Mouse (Mus musculus) MEL (cell line): Measurements from ENCODE around the gene Cblb. TPM values are rescaled to one million over a fixed set of nuclear protein-coding genes. Genes with fewer than 3 reads are reported as not detected.

Experiments
- DNase-seq: peaks from one replicate; pipeline ENCODE4 v3.0.0; 2011; ENCODE audit warnings: low read depth, low spot score
- H3K27ac ChIP-seq: 2 replicates; pipeline ENCODE4 v1.5.1; 2012; ENCODE audit warnings: low read depth, mild to moderate bottlenecking, control low read depth, low read length, moderate library complexity; ENCODE audit not compliant: control insufficient read depth
- H3K27me3 ChIP-seq, 2 experiments: fragments of 150-350 bp in 1 of 2; sonication (generic) in 1 of 2; 2 replicates each; pipeline ENCODE4 v1.6.1; 2012; ENCODE audit warnings: low read length in 2 of 2, mild to moderate bottlenecking in 2 of 2, improper control_type of control experiment in 1 of 2, moderate library complexity in 1 of 2; ENCODE audit not compliant: insufficient read depth in 2 of 2, control insufficient read depth in 1 of 2
- H3K36me3 ChIP-seq, 2 experiments: 2 replicates each; pipeline ENCODE4 v1.6.1; 2012 to 2014; ENCODE audit warnings: low read length in 2 of 2, improper control_type of control experiment in 1 of 2, inconsistent platforms in 1 of 2, mild to moderate bottlenecking in 1 of 2; ENCODE audit not compliant: insufficient read depth in 2 of 2, control insufficient read depth in 1 of 2
- H3K4me1 ChIP-seq, 2 experiments: fragments of 150-350 bp in 1 of 2; sonication (generic) in 1 of 2; 2 replicates each; pipeline ENCODE4 v1.6.1; 2012; ENCODE audit warnings: low read length in 2 of 2, improper control_type of control experiment in 1 of 2, mild to moderate bottlenecking in 1 of 2; ENCODE audit not compliant: insufficient read depth in 2 of 2, control insufficient read depth in 1 of 2
- H3K4me3 ChIP-seq, 2 experiments: fragments of 150-350 bp in 1 of 2; sonication (generic) in 1 of 2; 2 replicates each; pipeline ENCODE4 v1.5.1; 2012; ENCODE audit warnings: low read depth in 2 of 2, low read length in 2 of 2, mild to moderate bottlenecking in 2 of 2, moderate library complexity in 2 of 2, control low read depth in 1 of 2, improper control_type of control experiment in 1 of 2; ENCODE audit not compliant: control insufficient read depth in 1 of 2, insufficient read depth in 1 of 2
- H3K79me2 ChIP-seq: 2 replicates; pipeline ENCODE4 v1.6.1; 2012; ENCODE audit warnings: mild to moderate bottlenecking, low read length, moderate library complexity; ENCODE audit not compliant: control insufficient read depth, poor library complexity, insufficient read depth
- H3K9ac ChIP-seq: 2 replicates; pipeline ENCODE4 v1.6.1; 2012; ENCODE audit warnings: low read depth, mild to moderate bottlenecking, control low read depth, low read length, moderate library complexity; ENCODE audit not compliant: control insufficient read depth, poor library complexity, severe bottlenecking
- H3K9me3 ChIP-seq: fragments of 150-350 bp; sonication (generic); replicated peaks from 2 replicates; pipeline ENCODE4 v1.6.1; 2012; ENCODE audit warnings: mild to moderate bottlenecking, low read length, improper control_type of control experiment, moderate library complexity; ENCODE audit not compliant: insufficient read depth
- BHLHE40 ChIP-seq: IDR thresholded peaks from 2 replicates; pipeline ENCODE4 v1.6.1; 2012; ENCODE audit warnings: low read depth, mild to moderate bottlenecking, inconsistent platforms, low read length, improper control_type of control experiment, borderline replicate concordance
- CHD2 ChIP-seq: IDR thresholded peaks from 2 replicates; pipeline ENCODE4 v1.6.1; 2011; ENCODE audit warnings: low read length, improper control_type of control experiment
- ELF1 ChIP-seq: IDR thresholded peaks from 2 replicates; pipeline ENCODE4 v1.6.1; 2014; ENCODE audit warnings: low read depth, mild to moderate bottlenecking, inconsistent platforms, low read length, improper control_type of control experiment, moderate library complexity
- EP300 ChIP-seq, 2 experiments: IDR thresholded peaks; 2 replicates each; pipeline ENCODE4 v1.6.1; 2011; ENCODE audit warnings: improper control_type of control experiment in 2 of 2, low read length in 2 of 2, low read depth in 1 of 2, mild to moderate bottlenecking in 1 of 2
- GATA1 ChIP-seq: IDR thresholded peaks from 2 replicates; pipeline ENCODE4 v1.6.1; 2011; ENCODE audit warnings: low read depth, low read length, improper control_type of control experiment
- JUND ChIP-seq: IDR thresholded peaks from 2 replicates; pipeline ENCODE4 v1.6.1; 2011; ENCODE audit warnings: low read depth, mild to moderate bottlenecking, improper control_type of control experiment, low read length
- KAT2A ChIP-seq: conservative IDR thresholded peaks from 2 replicates; pipeline ENCODE4 v1.6.1; 2012; ENCODE audit warnings: low read depth, low read length, improper control_type of control experiment, inconsistent platforms
- MAFK ChIP-seq: IDR thresholded peaks from 2 replicates; pipeline ENCODE4 v1.6.1; 2011; ENCODE audit warnings: low read depth, mild to moderate bottlenecking, low read length, improper control_type of control experiment, borderline replicate concordance
- MAX ChIP-seq: IDR thresholded peaks from 2 replicates; pipeline ENCODE4 v1.6.1; 2011; ENCODE audit warnings: low read length, improper control_type of control experiment
- MAZ ChIP-seq: IDR thresholded peaks from 2 replicates; pipeline ENCODE4 v1.6.1; 2012; ENCODE audit warnings: low read depth, mild to moderate bottlenecking, inconsistent platforms, low read length, improper control_type of control experiment
- MXI1 ChIP-seq: IDR thresholded peaks from 2 replicates; pipeline ENCODE4 v1.6.1; 2011; ENCODE audit warnings: mild to moderate bottlenecking, low read depth, low read length, improper control_type of control experiment
- MYB ChIP-seq: IDR thresholded peaks from 2 replicates; pipeline ENCODE4 v1.6.1; 2011; ENCODE audit warnings: mild to moderate bottlenecking, low read depth, low read length, improper control_type of control experiment
- MYC ChIP-seq: IDR thresholded peaks from 2 replicates; pipeline ENCODE4 v1.6.1; 2011; ENCODE audit warnings: low read depth, mild to moderate bottlenecking, low read length, improper control_type of control experiment, moderate library complexity
- POLR2A ChIP-seq, 2 experiments: IDR thresholded peaks; 2 replicates each; pipeline ENCODE4 v1.6.1; 2011 to 2012; ENCODE audit warnings: low read length in 2 of 2, mild to moderate bottlenecking in 2 of 2, control low read depth in 1 of 2, improper control_type of control experiment in 1 of 2, low read depth in 1 of 2, moderate library complexity in 1 of 2; ENCODE audit not compliant: control insufficient read depth in 1 of 2, insufficient read depth in 1 of 2, poor library complexity in 1 of 2
- POLR2AphosphoS2 ChIP-seq: IDR thresholded peaks from 2 replicates; pipeline ENCODE4 v1.6.1; 2011; ENCODE audit warnings: low read length, improper control_type of control experiment
- RCOR1 ChIP-seq: IDR thresholded peaks from 2 replicates; pipeline ENCODE4 v1.6.1; 2012; ENCODE audit warnings: low read depth, mild to moderate bottlenecking, inconsistent platforms, low read length, improper control_type of control experiment
- SIN3A ChIP-seq: IDR thresholded peaks from 2 replicates; pipeline ENCODE4 v1.6.1; 2012; ENCODE audit warnings: low read length, improper control_type of control experiment, inconsistent platforms
- SMC3 ChIP-seq: IDR thresholded peaks from 2 replicates; pipeline ENCODE4 v1.6.1; 2011; ENCODE audit warnings: low read depth, low read length, improper control_type of control experiment
- TCF12 ChIP-seq: IDR thresholded peaks from 2 replicates; pipeline ENCODE4 v1.6.1; 2014; ENCODE audit warnings: low read depth, mild to moderate bottlenecking, inconsistent platforms, low read length, improper control_type of control experiment, moderate library complexity
- UBTF ChIP-seq: IDR thresholded peaks from 2 replicates; pipeline ENCODE4 v1.6.1; 2012; ENCODE audit warnings: low read depth, mild to moderate bottlenecking, inconsistent platforms, low read length, improper control_type of control experiment, moderate library complexity, borderline replicate concordance; ENCODE audit not compliant: insufficient read depth
- USF1 ChIP-seq: IDR thresholded peaks from 2 replicates; pipeline ENCODE4 v1.6.1; 2014; ENCODE audit warnings: low read depth, mild to moderate bottlenecking, inconsistent platforms, low read length, improper control_type of control experiment, moderate library complexity
- USF2 ChIP-seq, 2 experiments: IDR thresholded peaks; 2 replicates each; pipeline ENCODE4 v1.6.1; 2011 to 2012; ENCODE audit warnings: improper control_type of control experiment in 2 of 2, low read length in 2 of 2, borderline replicate concordance in 1 of 2, inconsistent platforms in 1 of 2, low read depth in 1 of 2, mild to moderate bottlenecking in 1 of 2; ENCODE audit not compliant: insufficient read depth in 1 of 2
- ZC3H11A ChIP-seq: IDR thresholded peaks from 2 replicates; pipeline ENCODE4 v1.6.1; 2012; ENCODE audit warnings: low read depth, mild to moderate bottlenecking, inconsistent platforms, low read length, improper control_type of control experiment
- ZKSCAN1 ChIP-seq: IDR thresholded peaks from 2 replicates; pipeline ENCODE4 v1.6.1; 2012; ENCODE audit warnings: low read depth, mild to moderate bottlenecking, inconsistent platforms, low read length, improper control_type of control experiment, moderate library complexity
- ZNF384 ChIP-seq: IDR thresholded peaks from 2 replicates; pipeline ENCODE4 v1.6.1; 2012; ENCODE audit warnings: low read depth, mild to moderate bottlenecking, inconsistent platforms, low read length, improper control_type of control experiment
- polyA plus RNA-seq, 2 experiments: library from polyadenylated mRNA; stranded (reverse) in 1 of 2; unstranded in 1 of 2; fragments of >175 nt in 1 of 2; fragments of >200 nt in 1 of 2; gene quantifications; 2 replicates each; pipeline versions ENCODE4 v1.2.1 to v1.2.4; 2012; ENCODE audit warnings: low replicate concordance in 2 of 2, low read depth in 1 of 2; ENCODE audit not compliant: insufficient read length in 2 of 2, insufficient read depth in 1 of 2, missing spikeins in 1 of 2
- total RNA-seq: library from RNA; depleted of rRNA; stranded (reverse); fragments of 300-350 nt; gene quantifications from 2 replicates; pipeline ENCODE4 v1.2.3, GENCODE M21; 2012

Gene Cblb
- total and polyA plus RNA-seq, 3 experiments = 1.5 to 5.7 TPM; not detected in 1

DNA sequence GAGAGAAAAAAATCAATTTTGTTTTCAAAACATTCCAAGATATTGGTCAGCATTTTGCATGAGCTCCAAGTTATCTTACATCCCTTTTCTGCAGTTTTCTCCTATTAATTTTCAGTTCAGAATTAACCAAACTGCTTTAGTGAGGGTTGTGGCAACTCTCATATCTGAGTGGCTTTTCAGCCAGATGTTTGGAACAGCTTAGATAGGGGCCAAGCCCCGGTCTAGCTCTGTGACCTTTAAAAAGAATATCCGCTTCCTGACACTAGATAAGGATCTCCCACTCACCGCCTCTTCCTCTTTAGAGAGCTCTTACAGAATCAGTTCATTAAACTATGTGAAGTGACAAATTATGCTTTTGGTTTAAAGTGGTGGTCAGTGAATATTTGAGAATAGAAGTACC is 50.7 kb downstream of the Cblb start (continued):
- no peak for TF ChIP-seq MAX

- TF ChIP-seq KAT2A = no peak
- no peak for TF ChIP-seq GATA1
- no peak for TF ChIP-seq ELF1
- TF ChIP-seq MXI1 = no peak
- TF ChIP-seq SIN3A = no peak
- TF ChIP-seq ZC3H11A = no peak
- no peak for TF ChIP-seq MYB
- TF ChIP-seq POLR2AphosphoS2 = no peak
Measured at GRCm38 (mm10) chr16:52086793-52087450, 55.9 kb downstream of the Cblb start.

DNA sequence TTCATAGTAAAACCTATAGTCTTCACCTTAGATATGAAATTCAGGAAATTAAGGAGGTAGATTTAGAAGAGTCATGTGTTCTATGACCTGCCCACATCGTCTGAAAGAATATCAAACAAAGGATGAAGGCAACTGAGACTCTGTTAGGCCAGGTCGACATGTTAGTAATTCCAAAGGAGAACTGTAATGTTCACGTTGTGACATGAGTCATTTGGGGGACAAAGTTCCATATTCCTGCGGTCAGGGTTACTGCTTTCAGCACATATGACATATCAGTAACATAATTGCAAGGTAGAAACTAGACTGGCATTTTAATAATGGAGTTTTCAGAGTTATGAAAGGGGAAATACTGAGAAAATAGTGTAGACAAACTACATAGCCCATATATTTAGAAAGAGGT is 58.3 kb downstream of the Cblb start:
- H3K9ac ChIP-seq = no peak overlapping the region
- no peaks in the 10 kb centered on the region for H3K27me3 ChIP-seq
- no peaks in the 10 kb centered on the region for H3K79me2 ChIP-seq
- no peak overlapping the region for H3K4me3 ChIP-seq
- peaks cover 0 to 2% of the 10 kb centered on the region in 2 experiments; a peak in 1 of 4 replicates for H3K36me3 ChIP-seq
- H3K4me1 ChIP-seq = peaks cover 2 to 4% of the 10 kb centered on the region in 2 experiments; a peak in 3 of 4 replicates
- H3K27ac ChIP-seq = no peak overlapping the region
- TF ChIP-seq RCOR1 = no peak
- TF ChIP-seq ZC3H11A = no peak
- TF ChIP-seq UBTF = no peak
- TF ChIP-seq ZKSCAN1 = no peak
- TF ChIP-seq POLR2A (IDR thresholded peaks at IDR 0.05; ENCODE audit: control insufficient read depth in 1 of 2, insufficient read depth in 1 of 2, low read depth in 1 of 2, low read length in 2 of 2, poor library complexity in 1 of 2) = no peak
- TF ChIP-seq MAZ = no peak
- no peak for TF ChIP-seq MYC
- TF ChIP-seq JUND = no peak
- TF ChIP-seq CHD2 = no peak
- no peak for TF ChIP-seq BHLHE40
- no peak for TF ChIP-seq TCF12
- no peak for TF ChIP-seq MAFK
- no peak for TF ChIP-seq ZNF384
- no peak for TF ChIP-seq SMC3
- TF ChIP-seq SIN3A = no peak
- TF ChIP-seq EP300 (IDR thresholded peaks at IDR 0.05; ENCODE audit: low read depth in 1 of 2, low read length in 2 of 2) = no peak
- TF ChIP-seq USF1 = no peak
- no peak for TF ChIP-seq USF2 (IDR thresholded peaks at IDR 0.05; ENCODE audit: borderline replicate concordance in 1 of 2, insufficient read depth in 1 of 2, low read depth in 1 of 2, low read length in 2 of 2)
- no peaks in the 10 kb centered on the region for H3K9me3 ChIP-seq
- DNase-seq = no peak

More at GRCm38 (mm10) chr16:52086793-52087450, 55.9 kb downstream of the Cblb start:
- Histone ChIP-seq H3K4me1 (peaks cover 2 to 7% of the 10 kb centered on the region in 2 experiments; a peak in 3 of 4 replicates), H3K27ac (no peak overlapping the region), H3K36me3 (peaks cover 0 to 6% of the 10 kb centered on the region in 2 experiments; a peak in 2 of 4 replicates), H3K4me3 (no peak overlapping the region), H3K27me3 (no peaks in the 10 kb centered on the region), H3K9ac (no peak overlapping the region), H3K79me2 (no peaks in the 10 kb centered on the region), H3K9me3 (no peaks in the 10 kb centered on the region)
- DNase-seq = no peak
